8 mouse cellular contexts compared by ENCODE assay signal in the genomic region with DNA sequence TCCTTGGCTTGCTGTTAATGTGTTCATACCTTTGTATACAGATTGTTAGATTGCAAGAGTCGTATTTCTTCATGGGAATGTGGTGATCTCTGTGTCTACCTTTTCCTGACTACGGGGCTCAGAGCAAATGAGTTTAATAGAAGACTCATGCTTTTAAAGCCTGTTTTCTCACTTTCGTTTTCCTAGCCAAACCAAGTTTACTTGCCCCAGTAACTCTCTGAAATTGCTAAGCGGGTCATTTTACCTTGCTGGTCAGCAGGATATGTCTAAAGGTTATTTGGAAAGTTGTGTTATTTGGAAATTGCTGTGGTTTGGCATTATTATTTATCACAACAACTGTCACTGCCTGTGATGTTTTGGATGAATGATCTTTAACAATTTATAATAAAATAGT. TPM values are rescaled to one million over a fixed set of nuclear protein-coding genes. Genes with fewer than 3 reads are reported as not detected.
DNase-seq lines count a peak whose midpoint lies in the region; ATAC-seq and TF ChIP-seq lines count a peak whose summit lies in the region.

No protein-coding gene starts in this region.

- H3K9ac ChIP-seq in heart, embryonic 13.5 days = peak overlapping the region; percentile 94
- peak overlapping the region; percentile 76 for H3K9ac ChIP-seq in hindbrain, embryonic 12.5 days
- peak overlapping the region; percentile 83 for H3K9ac ChIP-seq in midbrain, embryonic 11.5 days (ENCODE audit: low read length)

- no peaks in the 10 kb centered on the region for H3K9me3 ChIP-seq in heart, embryonic 13.5 days
- no peaks in the 10 kb centered on the region for H3K9me3 ChIP-seq in G1E (replicated peaks)
- no peaks in the 10 kb centered on the region for H3K9me3 ChIP-seq in hindbrain, embryonic 12.5 days (replicated peaks)
- H3K9me3 ChIP-seq in midbrain, embryonic 11.5 days (ENCODE audit: control insufficient read depth, low read length) = no peaks in the 10 kb centered on the region

- DNase-seq in heart, adult 9 months (ENCODE audit: low spot score in 2 of 2) = no peak
- no peak for DNase-seq in G1E (ENCODE audit: low spot score)
- no peak for DNase-seq in midbrain, embryonic 11.5 days (ENCODE audit: low spot score, missing footprints)
- DNase-seq in layer of hippocampus, adult 18-20 months (ENCODE audit: low spot score in 2 of 2) = no peak
- no peak for DNase-seq in urinary bladder, postnatal 14 days (ENCODE audit: low spot score)
- DNase-seq in ovary, adult 18-20 months (ENCODE audit: low spot score) = no peak

- TF ChIP-seq CTCF in G1E (IDR thresholded peaks at IDR 0.05; ENCODE audit: low read depth, low read length) = no peak

- H3K4me3 ChIP-seq in heart, embryonic 13.5 days = peak overlapping the region; percentile 96
- H3K4me3 ChIP-seq in G1E (ENCODE audit: low read depth, low read length) = peak overlapping the region; percentile 84
- peak overlapping the region; percentile 77 for H3K4me3 ChIP-seq in hindbrain, embryonic 12.5 days
- peak overlapping the region; percentile 95 for H3K4me3 ChIP-seq in midbrain, embryonic 11.5 days (ENCODE audit: low read depth, low read length)

- whole genome bisulfite sequencing in heart, embryonic 13.5 days = 37% methylated on average over 4 of the region's 4 CpGs
- WGBS in hindbrain, embryonic 12.5 days = 56% methylated on average over 4 of the region's 4 CpGs
- WGBS in midbrain, embryonic 11.5 days = 63% methylated on average over 4 of the region's 4 CpGs

- ATAC-seq in heart, embryonic 13.5 days (ENCODE audit: extremely low read depth, insufficient number of reproducible peaks, low FRiP score, low TSS enrichment) = no peak
- ATAC-seq in G1E (ENCODE audit: extremely low read depth, insufficient number of reproducible peaks, low FRiP score, poor library complexity, severe bottlenecking) = no peak
- no peak for ATAC-seq in hindbrain, embryonic 12.5 days (ENCODE audit: low FRiP score)
- no peak for ATAC-seq in midbrain, embryonic 11.5 days (ENCODE audit: low FRiP score)

- peaks cover 52% of the 10 kb centered on the region for H3K4me1 ChIP-seq in heart, embryonic 13.5 days
- peaks cover 48% of the 10 kb centered on the region for H3K4me1 ChIP-seq in G1E (ENCODE audit: insufficient read depth, low read depth, low read length)
- peaks cover 27% of the 10 kb centered on the region for H3K4me1 ChIP-seq in hindbrain, embryonic 12.5 days
- H3K4me1 ChIP-seq in midbrain, embryonic 11.5 days (ENCODE audit: control insufficient read depth, insufficient read depth, low read length) = peaks cover 16% of the 10 kb centered on the region

- H3K36me3 ChIP-seq in heart, embryonic 13.5 days = peaks cover 19% of the 10 kb centered on the region
- peaks cover 52% of the 10 kb centered on the region for H3K36me3 ChIP-seq in G1E (replicated peaks)
- H3K36me3 ChIP-seq in hindbrain, embryonic 12.5 days = peaks cover 12% of the 10 kb centered on the region; the same call in 1 of the 2 replicates
- H3K36me3 ChIP-seq in midbrain, embryonic 11.5 days (ENCODE audit: control insufficient read depth, insufficient read depth, low read length) = no peaks in the 10 kb centered on the region

- peak overlapping the region; percentile 95 for H3K4me2 ChIP-seq in heart, embryonic 13.5 days
- peak overlapping the region; percentile 91 for H3K4me2 ChIP-seq in hindbrain, embryonic 12.5 days (replicated peaks)
- peak overlapping the region; percentile 92 for H3K4me2 ChIP-seq in midbrain, embryonic 11.5 days

- peak overlapping the region; percentile 82; the same call in 1 of the 2 replicates for H3K27ac ChIP-seq in heart, embryonic 13.5 days (replicated peaks)
- no peak overlapping the region for H3K27ac ChIP-seq in hindbrain, embryonic 12.5 days
- H3K27ac ChIP-seq in midbrain, embryonic 11.5 days (ENCODE audit: low read depth, low read length) = no peak overlapping the region

- no peaks in the 10 kb centered on the region for H3K27me3 ChIP-seq in heart, embryonic 13.5 days (replicated peaks)
- no peaks in the 10 kb centered on the region for H3K27me3 ChIP-seq in G1E (ENCODE audit: insufficient read depth, low read length)
- no peaks in the 10 kb centered on the region for H3K27me3 ChIP-seq in hindbrain, embryonic 12.5 days
- no peaks in the 10 kb centered on the region for H3K27me3 ChIP-seq in midbrain, embryonic 11.5 days (ENCODE audit: control insufficient read depth, insufficient read depth, low read length)

RNA-seq across cellular contexts. Expression of a gene that starts 29.0 kb away (rescaled TPM):
- polyA plus RNA-seq in heart, embryonic 13.5 days (2015; fragmentation: Nextera tagmentation; extraction: Ambion mirVana) = 53.2 and 53.4 TPM in 2 replicates
- total RNA-seq in G1E (2014; fragmentation: Nextera tagmentation) (386 and 393 TPM in 2 replicates), G1E (2017) (62.2 and 68.1 TPM in 2 replicates)
- 67.8 and 132 TPM in 2 replicates for polyA plus RNA-seq in G1E (2012)
- 79.7 and 80.1 TPM in 2 replicates for polyA plus RNA-seq in hindbrain, embryonic 12.5 days (2016; fragmentation: Nextera tagmentation; extraction: Ambion mirVana)
- 63.6 and 79.2 TPM in 2 replicates for polyA plus RNA-seq in midbrain, embryonic 11.5 days (2014; fragmentation: Nextera tagmentation; extraction: Ambion mirVana)
- total RNA-seq in layer of hippocampus, adult 18-20 months (2021) = 100 to 1,000 TPM; 162 to 164 TPM

RNA-seq across cellular contexts. Expression of a gene that starts 29.1 kb away (rescaled TPM):
- 39.6 and 41.0 TPM in 2 replicates for polyA plus RNA-seq in heart, embryonic 13.5 days (2015; fragmentation: Nextera tagmentation; extraction: Ambion mirVana)
- total RNA-seq in G1E (2014; fragmentation: Nextera tagmentation) = 21.4 and 26.9 TPM in 2 replicates
- 20.3 and 20.8 TPM in 2 replicates for total RNA-seq in G1E (2017)
- 5.3 and 9.4 TPM in 2 replicates for polyA plus RNA-seq in G1E (2012)
- 42.5 and 43.6 TPM in 2 replicates for polyA plus RNA-seq in hindbrain, embryonic 12.5 days (2016; fragmentation: Nextera tagmentation; extraction: Ambion mirVana)
- 18.1 and 18.8 TPM in 2 replicates for polyA plus RNA-seq in midbrain, embryonic 11.5 days (2014; fragmentation: Nextera tagmentation; extraction: Ambion mirVana)
- 10 to 100 TPM; 87.2 to 93.6 TPM for total RNA-seq in layer of hippocampus, adult 18-20 months (2021)

RNA-seq across cellular contexts. Expression of a gene that starts 29.1 kb away (rescaled TPM):
- 77.9 and 91.9 TPM in 2 replicates for polyA plus RNA-seq in heart, embryonic 13.5 days (2015; fragmentation: Nextera tagmentation; extraction: Ambion mirVana)
- total RNA-seq in G1E (2014; fragmentation: Nextera tagmentation) (60.7 and 78.4 TPM in 2 replicates), G1E (2017) (65.6 and 75.9 TPM in 2 replicates)
- 68.6 and 97.0 TPM in 2 replicates for polyA plus RNA-seq in G1E (2012)
- polyA plus RNA-seq in hindbrain, embryonic 12.5 days (2016; fragmentation: Nextera tagmentation; extraction: Ambion mirVana) = 89.2 and 91.4 TPM in 2 replicates
- 114 and 122 TPM in 2 replicates for polyA plus RNA-seq in midbrain, embryonic 11.5 days (2014; fragmentation: Nextera tagmentation; extraction: Ambion mirVana)
- total RNA-seq in layer of hippocampus, adult 18-20 months (2021) = 10 to 100 TPM; 44.0 to 45.9 TPM
